Mouse (Mus musculus) brain, embryonic 14.5 days (tissue): ENCODE results near the gene Rad51b.

Experiments used
- CTCF ChIP-seq: fragments of 200-500 bp; IDR thresholded peaks from 2 replicates; pipeline ENCODE4 v1.5.1; 2012; ENCODE audit warnings: inconsistent platforms, mild to moderate bottlenecking, moderate library complexity, borderline replicate concordance; ENCODE audit not compliant: insufficient read depth, insufficient read length; ENCODE audit errors: extremely low read depth
- POLR2A ChIP-seq: fragments of 200-500 bp; IDR thresholded peaks from 2 replicates; pipeline ENCODE4 v1.6.1; 2012; ENCODE audit warnings: mild to moderate bottlenecking, inconsistent platforms, borderline replicate concordance; ENCODE audit not compliant: poor library complexity, insufficient read depth, insufficient read length, severe bottlenecking; ENCODE audit errors: extremely low read depth

GRCm38 (mm10) chr12:79776828-79777227, 479.7 kb downstream of the Rad51b start:
- no peak for TF ChIP-seq CTCF
- no peak for TF ChIP-seq POLR2A
